Mouse (Mus musculus) midbrain, embryonic 11.5 days (tissue): ENCODE measurements around the gene Ccnc. TPM values are rescaled to one million over a fixed set of nuclear protein-coding genes. Genes with fewer than 3 reads are reported as not detected.
A peak's percentile ranks its signal among the peaks of the same experiment; 100 is the strongest.

Experiments
- ATAC-seq: fragments of 200-750 bp; cut with Nextera tagmentation; 2 replicates; pipeline ENCODE4 v1.8.0; 2017; ENCODE audit warnings: moderate TSS enrichment, moderate library complexity; ENCODE audit not compliant: low FRiP score
- DNase-seq: peaks from one replicate; pipeline ENCODE4 v3.0.0; 2015; ENCODE audit warnings: low spot score; ENCODE audit errors: missing footprints
- H3K27ac ChIP-seq: fragments of 300-500 bp; sonication (generic); 2 replicates; pipeline ENCODE4 v1.5.1; 2014; ENCODE audit warnings: low read depth, low read length
- H3K27me3 ChIP-seq: fragments of 300-500 bp; sonication (generic); 2 replicates; pipeline ENCODE4 v1.6.1; 2014; ENCODE audit warnings: mild to moderate bottlenecking, low read length, moderate library complexity, mixed read lengths; ENCODE audit not compliant: control insufficient read depth, insufficient read depth
- H3K36me3 ChIP-seq: fragments of 300-500 bp; sonication (generic); 2 replicates; pipeline ENCODE4 v1.6.1; 2014; ENCODE audit warnings: mild to moderate bottlenecking, low read length, moderate library complexity, mixed read lengths; ENCODE audit not compliant: control insufficient read depth, insufficient read depth
- H3K4me1 ChIP-seq: fragments of 300-500 bp; sonication (generic); 2 replicates; pipeline ENCODE4 v1.6.1; 2014; ENCODE audit warnings: low read length; ENCODE audit not compliant: control insufficient read depth, insufficient read depth
- H3K4me2 ChIP-seq: fragments of 300-500 bp; sonication (generic); 2 replicates; pipeline ENCODE4 v1.6.1; 2014; ENCODE audit warnings: mild to moderate bottlenecking, moderate library complexity
- H3K4me3 ChIP-seq: fragments of 300-500 bp; sonication (generic); 2 replicates; pipeline ENCODE4 v1.5.1; 2014; ENCODE audit warnings: low read depth, low read length
- H3K9ac ChIP-seq: fragments of 300-500 bp; sonication (generic); 2 replicates; pipeline ENCODE4 v1.6.1; 2014; ENCODE audit warnings: low read length
- H3K9me3 ChIP-seq: fragments of 300-500 bp; sonication (generic); 2 replicates; pipeline ENCODE4 v1.6.1; 2016; ENCODE audit warnings: low read length; ENCODE audit not compliant: control insufficient read depth
- WGBS: fragments of 180-500 bp; shearing (Covaris S2); extraction: QIAGEN DNeasy Blood & Tissue Kit; methylation state at CpG from one replicate; pipeline ENCODE4 v1.1.7; 2014; 5-methylcytosine and 5-hydroxymethylcytosine counted together
- polyA plus RNA-seq: library from polyadenylated mRNA; unstranded; fragments of >200 nt; fragmentation: Nextera tagmentation; extraction: Ambion mirVana; gene quantifications from 2 replicates; pipeline ENCODE4 v1.2.1, GENCODE M21; 2014

Ccnc gene
- polyA plus RNA-seq = 89.6 and 102 TPM in 2 replicates

- peaks cover 5% of the 10 kb centered on the region; the same call in 1 of the 2 replicates for H3K4me1 ChIP-seq
- no peaks in the 10 kb centered on the region for H3K9me3 ChIP-seq
- peak; percentile 96 for ATAC-seq
- H3K36me3 ChIP-seq = no peaks in the 10 kb centered on the region
- no peak for DNase-seq
- peak within 1 kb of the TSS; percentile 60 for H3K4me2 ChIP-seq
- peak within 1 kb of the TSS; percentile 91 for H3K9ac ChIP-seq
- H3K4me3 ChIP-seq = peak within 1 kb of the TSS; percentile 88
- under 1% methylated on average over 37 of the region's 37 CpGs for WGBS
- peak within 1 kb of the TSS; percentile 41 for H3K27ac ChIP-seq
- H3K27me3 ChIP-seq = no peaks in the 10 kb centered on the region
Observed at GRCm38 (mm10) chr4:21727615-21728165, at the start of gene Ccnc. Gene Ccnc (plus strand): TSS chr4:21727701.

GRCm38 (mm10) chr4:21678101-21678974 lies 49.2 kb upstream of the Ccnc start:
- 1% methylated on average over 84 of the region's 84 CpGs for WGBS
- Histone ChIP-seq H3K27ac (no peak overlapping the region), H3K36me3 (no peaks in the 10 kb centered on the region), H3K4me2 (peak overlapping the region; percentile 48), H3K27me3 (peaks cover 92% of the 10 kb centered on the region), H3K9me3 (no peaks in the 10 kb centered on the region), H3K4me1 (peaks cover 2% of the 10 kb centered on the region), H3K4me3 (peak overlapping the region; percentile 31), H3K9ac (peak overlapping the region; percentile 33; the same call in 1 of the 2 replicates)
- DNase-seq (peak; percentile 97), ATAC-seq (peak; percentile 22)

- ATAC-seq = peak; percentile 92
- Histone ChIP-seq H3K27me3 (peaks cover 96% of the 10 kb centered on the region), H3K4me1 (peaks cover 2% of the 10 kb centered on the region), H3K9me3 (no peaks in the 10 kb centered on the region), H3K27ac (no peak overlapping the region), H3K36me3 (no peaks in the 10 kb centered on the region), H3K4me2 (peak overlapping the region; percentile 48), H3K4me3 (peak overlapping the region; percentile 31), H3K9ac (peak overlapping the region; percentile 33; the same call in 1 of the 2 replicates)
- WGBS = under 1% methylated on average over 48 of the region's 79 CpGs
- DNase-seq = peak; percentile 97
Observed at GRCm38 (mm10) chr4:21678975-21679623, 48.4 kb upstream of the Ccnc start.

- peaks cover 96% of the 10 kb centered on the region for H3K27me3 ChIP-seq
- WGBS = 2% methylated on average over 42 of the region's 42 CpGs
- ATAC-seq = no peak; the same call in 1 of the 2 replicates
- H3K4me3 ChIP-seq = peak overlapping the region; percentile 31
- no peaks in the 10 kb centered on the region for H3K36me3 ChIP-seq
- peak; percentile 96 for DNase-seq
- no peaks in the 10 kb centered on the region for H3K9me3 ChIP-seq
- H3K27ac ChIP-seq = no peak overlapping the region
- H3K4me1 ChIP-seq = peaks cover 2% of the 10 kb centered on the region
- peak overlapping the region; percentile 48 for H3K4me2 ChIP-seq
- H3K9ac ChIP-seq = 0 out of 2 replicates have a peak overlapping the region, but pooled peaks have one; percentile 33
Observed at GRCm38 (mm10) chr4:21679624-21680480, 47.6 kb upstream of the Ccnc start.

- no peak overlapping the region for H3K4me3 ChIP-seq
- H3K27ac ChIP-seq = no peak overlapping the region
- H3K36me3 ChIP-seq = no peaks in the 10 kb centered on the region
- H3K4me1 ChIP-seq = peaks cover 7% of the 10 kb centered on the region
- ATAC-seq (no peak), DNase-seq (peak; percentile 89)
- no peaks in the 10 kb centered on the region for H3K9me3 ChIP-seq
- H3K27me3 ChIP-seq = peaks cover 97% of the 10 kb centered on the region
- H3K4me2 ChIP-seq = no peak overlapping the region
- 5% methylated on average over 10 of the region's 10 CpGs for WGBS
- H3K9ac ChIP-seq = no peak overlapping the region
Observed at GRCm38 (mm10) chr4:21680971-21681370, 46.5 kb upstream of the Ccnc start.

GRCm38 (mm10) chr4:21682421-21683150 lies 44.9 kb upstream of the Ccnc start:
- peaks cover 8% of the 10 kb centered on the region for H3K4me1 ChIP-seq
- no peak overlapping the region for H3K4me3 ChIP-seq
- H3K4me2 ChIP-seq = no peak overlapping the region
- H3K9me3 ChIP-seq = no peaks in the 10 kb centered on the region
- H3K9ac ChIP-seq = no peak overlapping the region
- H3K27me3 ChIP-seq = peaks cover 100% of the 10 kb centered on the region
- ATAC-seq = no peak
- H3K27ac ChIP-seq = no peak overlapping the region
- peak; percentile 91 for DNase-seq
- no peaks in the 10 kb centered on the region for H3K36me3 ChIP-seq
- WGBS = 10% methylated on average over 10 of the region's 10 CpGs

- H3K27ac ChIP-seq = no peak overlapping the region
- no peak overlapping the region for H3K9ac ChIP-seq
- 2% methylated on average over 14 of the region's 14 CpGs for WGBS
- H3K27me3 ChIP-seq = peaks cover 97% of the 10 kb centered on the region
- H3K36me3 ChIP-seq = no peaks in the 10 kb centered on the region
- H3K4me3 ChIP-seq = no peak overlapping the region
- no peaks in the 10 kb centered on the region for H3K9me3 ChIP-seq
- H3K4me1 ChIP-seq = peaks cover 11% of the 10 kb centered on the region
- ATAC-seq (no peak), DNase-seq (peak; percentile 92)
- no peak overlapping the region for H3K4me2 ChIP-seq
Observed at GRCm38 (mm10) chr4:21684341-21684970, 43.0 kb upstream of the Ccnc start.
